Mouse (Mus musculus) thymus, adult 2 months (tissue): ENCODE measurements around the gene Skida1.

Experiments
- CTCF ChIP-seq: fragments of 200-500 bp; IDR thresholded peaks from 2 replicates; pipeline ENCODE4 v1.5.1; 2012; ENCODE audit warnings: mild to moderate bottlenecking, control low read depth, low read length, moderate library complexity, borderline replicate concordance; ENCODE audit not compliant: control insufficient read depth, poor library complexity, insufficient read depth; ENCODE audit errors: extremely low read depth
- POLR2A ChIP-seq: fragments of 200-500 bp; IDR thresholded peaks from 2 replicates; pipeline ENCODE4 v1.6.1; 2012; ENCODE audit warnings: mild to moderate bottlenecking, low read length, control low read depth, moderate library complexity; ENCODE audit not compliant: control insufficient read depth, poor library complexity, insufficient read depth; ENCODE audit errors: extremely low read depth

DNA sequence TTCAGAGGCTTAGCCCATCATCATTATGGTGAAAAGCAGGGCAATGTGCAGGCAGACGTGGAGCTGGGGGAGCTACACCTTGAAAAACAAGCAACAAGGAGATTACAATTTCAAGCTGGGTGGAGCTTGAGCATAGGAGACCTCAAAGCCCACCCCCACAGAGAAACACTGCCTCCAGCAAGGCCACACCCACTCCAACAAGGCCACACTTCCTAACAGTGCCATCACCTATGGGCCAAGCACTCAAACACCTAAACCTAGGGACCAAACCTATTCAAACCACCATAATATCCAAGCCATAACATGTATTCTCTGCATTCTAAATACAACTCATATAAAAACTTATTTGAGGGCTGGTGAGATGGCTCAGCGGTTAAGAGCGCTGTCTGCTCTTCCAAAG is 46.5 kb downstream of the Skida1 start:
- TF ChIP-seq POLR2A, result no peak
- no peak for TF ChIP-seq CTCF
